Mouse (Mus musculus) neural tube, embryonic 14.5 days (tissue): Measurements from ENCODE around the gene Sdc4. TPM values are rescaled to one million over a fixed set of nuclear protein-coding genes. Genes with fewer than 3 reads are reported as not detected.

ENCODE experiments used
- ATAC-seq: fragments of 200-750 bp; cut with Nextera tagmentation; 2 replicates; pipeline ENCODE4 v1.8.0; 2017; ENCODE audit warnings: low read depth, mild to moderate bottlenecking, moderate TSS enrichment, moderate library complexity
- H3K27ac ChIP-seq: fragments of 300-500 bp; sonication (generic); 2 replicates; pipeline ENCODE4 v1.5.1; 2014; ENCODE audit warnings: low read depth, mild to moderate bottlenecking, control low read depth, low read length, moderate library complexity, mixed read lengths
- H3K27me3 ChIP-seq: fragments of 300-500 bp; sonication (generic); 2 replicates; pipeline ENCODE4 v1.6.1; 2014; ENCODE audit warnings: low read length; ENCODE audit not compliant: control insufficient read depth, insufficient read depth
- H3K36me3 ChIP-seq: fragments of 300-500 bp; sonication (generic); 2 replicates; pipeline ENCODE4 v1.6.1; 2014; ENCODE audit warnings: low read length, mixed read lengths; ENCODE audit not compliant: control insufficient read depth, insufficient read depth
- H3K4me1 ChIP-seq: fragments of 300-500 bp; sonication (generic); 2 replicates; pipeline ENCODE4 v1.6.1; 2014; ENCODE audit warnings: low read length; ENCODE audit not compliant: control insufficient read depth, insufficient read depth
- H3K4me2 ChIP-seq: fragments of 300-500 bp; sonication (generic); 2 replicates; pipeline ENCODE4 v1.6.1; 2014; ENCODE audit warnings: mild to moderate bottlenecking, low read depth, low read length, control low read depth
- H3K4me3 ChIP-seq: fragments of 300-500 bp; sonication (generic); 2 replicates; pipeline ENCODE4 v1.5.1; 2014; ENCODE audit warnings: low read depth, low read length, control low read depth, mixed read lengths
- H3K9ac ChIP-seq: fragments of 300-500 bp; sonication (generic); replicated peaks from 2 replicates; pipeline ENCODE4 v1.6.1; 2014; ENCODE audit warnings: low read depth, mild to moderate bottlenecking, control low read depth, low read length, mixed read lengths
- H3K9me3 ChIP-seq: fragments of 300-500 bp; sonication (generic); 2 replicates; pipeline ENCODE4 v1.6.1; 2016; ENCODE audit warnings: low read length; ENCODE audit not compliant: control insufficient read depth
- WGBS: fragments of 180-500 bp; shearing (Covaris S2); extraction: QIAGEN DNeasy Blood & Tissue Kit; methylation state at CpG from one replicate; pipeline ENCODE4 v1.1.7; 2014; 5-methylcytosine and 5-hydroxymethylcytosine counted together
- polyA plus RNA-seq: library from polyadenylated mRNA; unstranded; fragments of >200 nt; fragmentation: Nextera tagmentation; extraction: Ambion mirVana; gene quantifications from 2 replicates; pipeline ENCODE4 v1.2.1, GENCODE M21; 2014

The Sdc4 gene
- polyA plus RNA-seq, 1 experiment from 2014 or later, result 3.6 TPM

GRCm38 (mm10) chr2:164465161-164465560 lies 21.5 kb upstream of the Sdc4 start:
- ATAC-seq, result no peak
- Histone ChIP-seq H3K4me2 (no peak overlapping the region), H3K9ac (no peak overlapping the region), H3K4me1 (peaks cover 10% of the 10 kb centered on the region), H3K27ac (no peak overlapping the region), H3K27me3 (no peaks in the 10 kb centered on the region), H3K36me3 (peaks cover 21% of the 10 kb centered on the region; the same call in 1 of the 2 replicates), H3K4me3 (no peak overlapping the region), H3K9me3 (no peaks in the 10 kb centered on the region)

- peak; percentile 99 for ATAC-seq
- no peaks in the 10 kb centered on the region for H3K27me3 ChIP-seq
- peaks cover 10% of the 10 kb centered on the region for H3K4me1 ChIP-seq
- peak within 1 kb of the TSS; percentile 93 for H3K27ac ChIP-seq
- H3K36me3 ChIP-seq, result peaks cover 18% of the 10 kb centered on the region; the same call in 1 of the 2 replicates
- H3K4me2 ChIP-seq, result peak within 1 kb of the TSS; percentile 77
- peak within 1 kb of the TSS; percentile 88 for H3K4me3 ChIP-seq
- H3K9me3 ChIP-seq, result no peaks in the 10 kb centered on the region
- under 1% methylated on average over 56 of the region's 79 CpGs for WGBS
- H3K9ac ChIP-seq, result peak within 1 kb of the TSS; percentile 87
These were observed 17.3 kb upstream of the Sdc4 start, which contains the start of gene Gm20458 for GRCm38 (mm10) chr2:164460745-164461551. TSS of gene Gm20458 (plus strand) at chr2:164460967.

- H3K4me2 ChIP-seq, result no peak overlapping the region
- H3K27me3 ChIP-seq, result no peaks in the 10 kb centered on the region
- H3K9ac ChIP-seq, result no peak overlapping the region
- H3K9me3 ChIP-seq, result no peaks in the 10 kb centered on the region
- H3K4me1 ChIP-seq, result peaks cover 10% of the 10 kb centered on the region
- no peaks in the 10 kb centered on the region for H3K36me3 ChIP-seq
- 90% methylated on average over 8 of the region's 8 CpGs for whole genome bisulfite sequencing
- ATAC-seq, result no peak
- H3K27ac ChIP-seq, result no peak overlapping the region
- no peak overlapping the region for H3K4me3 ChIP-seq
These were observed 14.8 kb upstream of the Sdc4 start for GRCm38 (mm10) chr2:164458535-164458934.

GRCm38 (mm10) chr2:164457942-164458341 lies 14.3 kb upstream of the Sdc4 start:
- WGBS, result 54% methylated on average over 7 of the region's 7 CpGs
- Histone ChIP-seq H3K4me3 (no peak overlapping the region), H3K4me1 (peaks cover 10% of the 10 kb centered on the region), H3K36me3 (no peaks in the 10 kb centered on the region), H3K27ac (no peak overlapping the region), H3K9me3 (no peaks in the 10 kb centered on the region), H3K4me2 (no peak overlapping the region), H3K27me3 (no peaks in the 10 kb centered on the region), H3K9ac (no peak overlapping the region)
- no peak for ATAC-seq

GRCm38 (mm10) chr2:164456864-164457300 lies 13.2 kb upstream of the Sdc4 start, which contains the start of gene Sys1:
TSS of gene Sys1 (plus strand) at chr2:164456964.
- Histone ChIP-seq H3K9ac (peak within 1 kb of the TSS; percentile 34), H3K27ac (no peak within 1 kb of the TSS)

GRCm38 (mm10) chr2:164456413-164456812 lies 12.7 kb upstream of the Sdc4 start:
- Histone ChIP-seq H3K4me1 (no peaks in the 10 kb centered on the region), H3K4me3 (no peak overlapping the region), H3K4me2 (peak overlapping the region; percentile 18; the same call in 1 of the 2 replicates), H3K27me3 (no peaks in the 10 kb centered on the region), H3K9ac (no peak overlapping the region), H3K9me3 (no peaks in the 10 kb centered on the region), H3K36me3 (no peaks in the 10 kb centered on the region), H3K27ac (no peak overlapping the region)
- no peak for ATAC-seq
- 90% methylated on average over 1 of the region's 1 CpGs for whole genome bisulfite sequencing

More at GRCm38 (mm10) chr2:164456864-164457300, 13.2 kb upstream of the Sdc4 start, which contains the start of gene Sys1:
- Histone ChIP-seq H3K27me3 (no peaks in the 10 kb centered on the region), H3K36me3 (no peaks in the 10 kb centered on the region), H3K4me2 (peak within 1 kb of the TSS; percentile 18; the same call in 1 of the 2 replicates), H3K9me3 (no peaks in the 10 kb centered on the region), H3K4me3 (no peak within 1 kb of the TSS), H3K4me1 (peaks cover 4% of the 10 kb centered on the region)
- WGBS, result under 1% methylated on average over 7 of the region's 7 CpGs
- ATAC-seq, result no peak

- Histone ChIP-seq H3K36me3 (no peaks in the 10 kb centered on the region), H3K9ac (no peak overlapping the region), H3K27me3 (no peaks in the 10 kb centered on the region), H3K4me1 (no peaks in the 10 kb centered on the region), H3K27ac (no peak overlapping the region), H3K9me3 (no peaks in the 10 kb centered on the region), H3K4me2 (no peak overlapping the region), H3K4me3 (no peak overlapping the region)
- ATAC-seq, result no peak
- 75% methylated on average over 6 of the region's 6 CpGs for WGBS
These were observed 11.9 kb upstream of the Sdc4 start for GRCm38 (mm10) chr2:164455421-164456190.

GRCm38 (mm10) chr2:164454846-164455245 lies 11.2 kb upstream of the Sdc4 start:
- H3K4me2 ChIP-seq, result no peak overlapping the region
- no peaks in the 10 kb centered on the region for H3K36me3 ChIP-seq
- no peaks in the 10 kb centered on the region for H3K9me3 ChIP-seq
- H3K27me3 ChIP-seq, result no peaks in the 10 kb centered on the region
- H3K4me3 ChIP-seq, result no peak overlapping the region
- H3K4me1 ChIP-seq, result no peaks in the 10 kb centered on the region
- H3K27ac ChIP-seq, result no peak overlapping the region
- 83% methylated on average over 10 of the region's 10 CpGs for WGBS
- no peak overlapping the region for H3K9ac ChIP-seq
- no peak for ATAC-seq
